Mouse (Mus musculus) CD4-positive, CD25-positive, alpha-beta regulatory T cell, adult 4 months (primary cell): Measurements from ENCODE around the gene Sspo. TPM values are rescaled to one million over a fixed set of nuclear protein-coding genes. Genes with fewer than 3 reads are reported as not detected.

Source experiments
- ATAC-seq: one replicate; pipeline ENCODE4 v1.8.0; 2017
- polyA plus RNA-seq, 2 experiments: library from polyadenylated mRNA; unstranded; fragments of 100-300 nt; shearing (Covaris generic); gene quantifications; one replicate each; pipeline ENCODE4 v1.2.1; 2017

Sspo gene
- polyA plus RNA-seq, 2 experiments from 2014 or later = 0.20 to 0.73 TPM

DNA sequence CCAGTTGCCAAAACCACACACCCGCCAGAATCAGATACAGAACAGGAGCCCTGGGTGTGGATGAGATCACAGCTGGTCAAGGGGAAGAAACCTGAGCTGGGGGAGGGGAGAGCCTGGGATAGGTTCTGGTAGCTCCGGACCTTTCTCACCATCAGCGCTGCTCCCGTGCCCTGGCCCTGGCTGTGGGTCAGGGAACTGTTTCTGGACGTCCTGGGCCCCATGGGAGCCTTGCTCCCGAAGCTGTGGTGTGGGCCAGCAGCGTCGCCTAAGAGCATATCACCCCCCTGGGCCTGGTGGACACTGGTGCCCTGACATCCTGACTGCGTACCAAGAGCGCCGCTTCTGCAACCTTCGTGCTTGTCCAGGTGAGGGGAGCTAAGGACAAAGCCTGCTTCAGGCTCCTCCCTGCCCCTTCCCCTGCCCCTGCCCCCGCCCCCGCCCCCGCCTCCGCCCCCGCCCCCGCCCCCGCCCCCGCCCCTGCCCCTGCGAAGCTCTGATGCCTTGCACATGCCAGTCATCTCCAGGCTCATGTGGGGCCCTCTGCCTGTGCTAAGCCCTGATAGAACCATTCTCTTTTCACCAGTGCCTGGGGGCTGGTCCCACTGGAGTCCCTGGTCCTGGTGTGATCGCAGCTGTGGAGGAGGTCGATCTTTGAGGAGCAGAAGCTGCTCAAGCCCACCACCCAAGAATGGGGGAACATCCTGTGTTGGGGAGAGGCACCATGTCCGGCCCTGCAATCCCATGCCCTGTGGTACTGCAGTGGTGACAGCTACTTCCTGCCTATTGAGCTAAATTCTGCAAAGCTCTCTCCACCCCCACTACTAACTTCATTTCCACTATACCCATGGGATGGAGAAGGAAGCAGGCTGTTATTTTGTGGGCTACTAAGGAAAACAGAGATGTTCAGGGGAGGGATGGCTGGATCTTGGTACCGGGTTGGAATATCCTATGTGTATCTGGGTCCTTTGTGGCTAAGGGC lies 40.0 kb downstream of the Sspo start:
- ATAC-seq = no peak

DNA sequence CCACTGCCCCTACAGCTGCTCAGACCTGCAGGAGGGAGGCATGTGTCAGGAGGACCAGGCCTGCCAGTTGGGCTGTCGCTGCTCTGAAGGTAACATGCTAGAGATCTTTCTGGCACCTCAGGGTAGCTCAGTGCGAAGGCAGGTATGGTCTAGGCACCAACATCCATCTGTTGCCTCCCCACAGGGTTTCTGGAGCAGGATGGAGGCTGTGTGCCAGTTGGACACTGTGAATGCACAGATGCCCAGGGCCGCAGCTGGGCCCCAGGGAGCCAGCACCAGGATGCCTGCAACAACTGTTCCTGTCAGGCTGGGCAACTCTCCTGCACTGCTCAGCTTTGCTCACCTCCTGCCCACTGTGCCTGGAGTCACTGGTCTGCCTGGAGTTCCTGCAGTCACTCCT lies 41.7 kb downstream of the Sspo start:
- ATAC-seq = no peak

DNA sequence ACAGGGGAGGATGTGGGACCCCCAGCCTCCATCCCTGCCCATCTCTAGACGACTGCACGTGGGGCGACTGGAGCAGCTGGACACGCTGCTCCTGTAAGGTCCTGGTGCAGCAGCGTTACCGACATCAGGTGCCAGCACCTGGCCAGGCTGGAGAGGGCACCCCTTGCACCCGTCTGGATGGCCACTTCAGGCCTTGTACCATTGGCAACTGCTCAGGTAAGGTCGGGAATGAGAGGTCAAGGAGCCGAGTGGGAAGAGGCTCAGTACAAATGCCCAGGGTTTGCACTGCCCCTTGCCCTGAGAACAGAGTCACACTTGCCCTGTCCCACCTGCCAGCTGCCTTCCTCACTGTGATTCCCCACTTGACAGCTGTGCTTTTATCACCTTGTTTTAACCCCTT lies 43.3 kb downstream of the Sspo start:
- no peak for ATAC-seq

DNA sequence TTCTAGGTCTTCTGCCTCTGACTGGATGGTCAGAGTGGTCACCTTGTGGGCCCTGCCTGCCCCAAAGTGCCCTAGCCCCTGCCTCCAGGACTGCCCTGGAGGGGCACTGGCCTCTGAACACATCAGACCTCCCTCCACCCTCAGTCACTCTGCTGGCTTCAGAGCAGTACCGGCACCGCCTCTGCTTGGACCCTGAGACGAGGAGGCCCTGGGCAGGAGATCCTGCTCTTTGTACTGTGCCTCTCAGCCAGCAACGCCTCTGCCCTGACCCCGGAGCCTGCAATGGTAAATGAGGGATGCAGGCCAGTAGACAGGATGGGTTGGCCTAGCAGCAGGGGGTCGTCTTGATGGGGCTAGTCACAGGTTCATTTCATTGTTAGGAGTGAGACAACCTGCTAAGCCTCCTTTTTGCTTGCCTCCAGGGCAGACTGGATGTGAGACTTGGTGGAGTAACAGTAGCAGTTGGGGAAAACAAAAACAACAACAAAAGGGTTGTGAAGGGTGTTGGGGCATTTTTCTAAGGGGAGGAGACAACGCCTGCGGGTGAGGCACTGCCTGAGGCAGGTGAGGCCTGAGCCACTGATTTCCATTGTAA lies 45.2 kb downstream of the Sspo start:
- ATAC-seq = no peak

DNA sequence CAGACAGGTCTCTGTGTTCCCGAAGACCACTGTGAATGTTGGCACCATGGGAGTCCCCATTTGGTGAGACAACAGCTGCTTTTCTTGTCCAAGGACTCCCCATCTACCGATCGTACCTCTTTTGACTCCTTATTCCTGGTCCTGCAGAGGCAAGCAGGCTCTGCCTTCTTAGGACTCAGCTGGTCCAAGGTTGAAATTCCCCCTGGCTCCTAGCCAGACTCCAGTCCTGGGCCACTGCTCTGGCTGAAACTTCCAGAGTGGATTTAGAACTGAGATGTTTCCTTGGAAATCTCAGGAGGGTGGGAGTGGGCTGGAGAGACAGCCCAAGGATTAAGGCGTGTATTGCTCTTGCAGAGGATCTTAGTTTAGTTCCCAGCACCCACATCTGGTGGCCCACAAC lies 49.5 kb downstream of the Sspo start:
- no peak for ATAC-seq

DNA sequence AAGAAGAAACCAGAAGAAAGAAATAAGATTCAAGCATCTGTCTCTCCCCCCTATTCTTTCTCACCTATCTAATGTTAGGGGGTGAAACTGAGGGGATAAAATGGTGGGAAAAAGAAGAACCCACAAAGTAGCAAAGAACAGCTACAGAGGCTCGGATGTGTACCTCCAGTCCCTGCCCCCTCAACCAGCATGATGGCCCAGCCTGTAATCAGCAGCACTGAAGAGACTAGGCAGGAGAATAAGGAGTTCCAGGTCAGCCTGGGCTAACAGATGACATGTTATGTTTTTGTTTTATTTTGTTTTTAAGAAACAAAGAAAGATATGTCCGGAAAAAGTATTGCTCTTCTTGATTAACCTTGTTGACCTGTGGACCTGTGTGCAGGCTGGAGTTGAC lies 55.8 kb downstream of the Sspo start:
- no peak for ATAC-seq

DNA sequence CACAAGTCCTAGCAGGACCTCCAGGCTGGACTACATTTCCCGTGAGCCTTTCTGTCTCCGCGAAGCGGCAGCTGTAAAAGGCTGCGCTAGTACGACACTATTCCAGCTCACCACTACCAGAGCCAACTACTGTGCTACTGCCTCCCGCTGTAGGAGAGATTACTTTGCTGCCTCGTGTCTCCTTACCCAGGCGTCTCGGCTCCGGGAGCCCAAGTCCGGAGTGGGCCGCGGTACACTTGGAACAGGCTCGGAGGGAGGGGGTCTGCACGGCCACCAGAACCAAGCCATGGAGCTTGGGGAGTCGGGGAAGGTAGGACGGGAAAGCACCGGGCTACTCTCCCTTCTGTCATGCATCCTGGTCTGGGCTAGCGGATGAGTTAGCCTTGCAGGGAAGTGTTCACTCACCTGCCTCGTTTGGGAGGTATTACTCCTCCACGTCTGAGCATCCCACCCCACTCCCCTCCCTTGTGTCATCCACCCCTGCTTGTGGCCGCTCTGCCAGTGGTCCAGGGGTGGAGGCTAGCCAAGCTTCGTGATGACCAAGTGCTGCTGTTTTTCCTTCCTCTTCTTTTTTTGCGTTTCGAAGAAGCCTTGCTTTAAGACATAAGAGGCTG lies 56.3 kb downstream of the Sspo start:
- ATAC-seq = peak; percentile 67

DNA sequence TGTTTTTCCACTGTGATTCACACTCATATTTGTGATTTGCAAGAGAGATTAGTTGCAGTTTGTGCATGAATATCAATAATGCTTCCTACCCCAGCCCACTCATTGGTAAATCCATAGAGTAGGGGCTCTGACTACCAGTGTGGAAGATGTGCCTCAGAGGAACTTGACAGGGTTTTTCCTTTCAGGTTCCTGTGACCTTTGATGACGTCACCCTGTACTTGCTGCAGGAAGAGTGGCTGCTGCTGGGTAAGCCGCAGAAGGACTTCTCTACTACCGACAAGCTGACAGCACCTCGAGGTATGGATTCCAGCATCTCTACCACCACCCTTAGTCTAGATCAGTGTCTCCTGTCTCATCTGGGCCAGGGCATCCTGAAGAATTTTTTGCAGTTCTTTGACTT lies 60.1 kb downstream of the Sspo start:
- ATAC-seq = peak; percentile 88

DNA sequence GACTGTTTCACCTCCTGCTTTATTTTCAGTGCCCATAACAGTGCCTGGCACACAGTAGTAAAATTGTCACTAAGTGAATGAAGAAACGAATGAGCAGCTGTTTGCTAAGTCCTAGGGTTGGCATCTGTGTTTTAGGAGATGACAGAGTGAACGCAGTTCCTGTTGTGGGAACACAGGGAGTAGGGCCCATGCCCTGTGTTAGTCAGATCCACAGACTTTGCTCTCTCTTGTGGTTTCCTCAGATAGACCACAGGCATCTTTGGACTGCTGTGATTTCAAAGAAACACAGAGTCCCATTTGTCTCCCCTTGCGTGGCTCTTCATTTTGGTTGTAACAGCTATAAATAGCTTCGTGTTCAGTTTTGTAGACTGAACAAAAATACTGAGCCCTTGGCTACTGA lies 62.4 kb downstream of the Sspo start:
- no peak for ATAC-seq

DNA sequence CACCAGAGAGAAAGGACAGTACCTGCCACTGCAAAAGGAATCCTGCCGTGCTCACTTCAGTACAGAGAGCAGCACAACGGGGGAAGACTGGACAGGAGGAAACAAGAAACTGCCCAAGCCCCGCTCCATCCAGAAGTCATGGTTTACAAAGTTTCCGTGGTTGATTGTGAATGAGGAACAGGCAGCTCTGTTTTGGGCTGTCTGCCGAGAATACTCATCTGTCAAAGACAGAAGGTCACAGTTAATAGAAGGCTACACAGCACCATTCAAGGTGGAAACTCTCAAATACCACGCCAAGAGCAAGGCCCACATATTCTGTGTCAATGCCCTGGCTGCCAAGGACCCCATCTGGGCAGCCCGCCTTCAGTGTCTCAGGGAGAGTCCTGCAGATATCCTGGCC lies 63.8 kb downstream of the Sspo start:
- ATAC-seq = no peak

DNA sequence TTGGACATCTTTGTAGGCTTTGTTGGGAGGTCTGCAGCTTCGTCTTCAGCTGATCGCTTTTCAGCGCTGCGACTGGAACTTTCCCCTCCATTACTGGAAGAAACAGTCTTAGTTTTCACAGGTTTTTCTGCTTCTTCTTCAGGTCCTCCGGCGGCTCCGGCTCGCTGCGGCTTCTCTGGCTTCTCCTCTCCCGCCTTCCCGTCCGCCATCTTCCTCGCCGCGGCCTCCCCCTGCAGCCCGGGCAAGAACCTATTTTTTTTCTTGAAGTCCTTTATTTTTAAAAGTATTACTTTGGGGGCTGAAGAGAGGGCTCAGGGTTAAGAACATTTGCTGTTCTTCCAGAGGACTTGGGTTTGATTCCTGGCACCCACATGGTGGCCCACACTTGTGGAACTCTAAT lies 76.9 kb downstream of the Sspo start:
- ATAC-seq = peak; percentile 74

DNA sequence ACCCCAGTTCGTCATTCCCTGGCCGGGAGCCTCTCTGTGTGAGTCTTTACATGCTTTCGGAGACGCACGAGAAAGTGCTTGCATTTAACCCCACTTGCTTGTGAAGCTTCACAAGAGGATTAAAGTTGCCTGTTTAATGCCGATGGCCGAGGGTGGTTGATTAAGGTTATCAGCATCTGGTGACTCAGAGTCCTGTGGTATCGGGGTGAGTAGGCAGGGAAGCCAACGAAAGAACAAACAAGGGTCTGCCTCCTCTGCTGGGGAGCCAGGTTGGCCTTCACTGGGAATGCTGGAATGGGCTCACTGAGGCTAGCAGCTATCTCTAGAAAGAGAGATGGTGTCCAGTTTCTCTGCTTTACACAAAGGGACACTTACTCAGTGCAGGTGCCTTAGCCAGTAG lies 79.9 kb downstream of the Sspo start:
- ATAC-seq = no peak

DNA sequence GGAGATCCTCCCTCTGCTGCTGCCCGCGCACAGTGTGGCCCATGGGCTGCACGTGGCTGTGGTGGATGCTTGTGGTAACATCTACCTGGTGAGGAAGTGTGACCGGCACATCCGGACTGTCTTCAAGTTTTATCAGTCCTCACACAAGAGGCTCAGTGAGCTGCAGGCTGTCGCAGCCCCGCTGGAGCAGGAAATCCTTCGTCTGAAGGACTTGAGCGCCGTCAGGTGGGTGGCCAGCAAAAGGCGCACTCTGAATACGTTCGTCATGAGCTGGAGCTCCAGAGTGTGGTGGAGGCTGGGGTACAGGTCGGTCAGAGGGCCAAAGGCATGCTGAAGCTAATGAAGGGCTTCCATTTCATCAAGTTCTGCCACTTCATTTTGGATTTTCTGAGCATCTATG lies 81.2 kb downstream of the Sspo start:
- no peak for ATAC-seq

DNA sequence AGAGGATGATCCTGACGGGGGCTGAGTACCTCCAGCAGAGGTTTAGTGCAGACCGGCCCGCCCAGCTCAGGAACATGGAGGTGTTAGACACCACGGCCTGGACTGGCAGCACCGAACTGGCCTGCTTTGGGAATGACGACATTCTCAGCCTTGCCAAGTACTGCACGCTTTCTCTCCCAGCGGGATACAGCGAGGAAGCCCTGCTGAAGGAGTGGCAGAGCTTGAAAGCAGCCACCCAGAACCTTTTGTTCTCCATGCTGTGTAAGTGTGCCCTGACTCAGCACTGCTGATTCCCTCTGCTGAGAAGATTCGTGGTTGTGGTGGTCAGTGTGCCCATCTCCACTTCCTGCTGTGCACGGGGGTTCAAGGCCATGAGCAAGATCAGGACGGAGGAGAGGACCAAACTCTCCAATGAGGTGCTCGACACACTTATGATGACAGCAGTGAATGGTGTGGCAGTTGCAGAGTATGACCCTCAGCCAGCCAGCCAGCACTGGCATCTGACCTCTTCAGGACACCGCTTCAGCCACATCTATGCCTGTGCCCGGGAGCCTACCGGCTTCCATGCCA lies 81.9 kb downstream of the Sspo start:
- no peak for ATAC-seq

DNA sequence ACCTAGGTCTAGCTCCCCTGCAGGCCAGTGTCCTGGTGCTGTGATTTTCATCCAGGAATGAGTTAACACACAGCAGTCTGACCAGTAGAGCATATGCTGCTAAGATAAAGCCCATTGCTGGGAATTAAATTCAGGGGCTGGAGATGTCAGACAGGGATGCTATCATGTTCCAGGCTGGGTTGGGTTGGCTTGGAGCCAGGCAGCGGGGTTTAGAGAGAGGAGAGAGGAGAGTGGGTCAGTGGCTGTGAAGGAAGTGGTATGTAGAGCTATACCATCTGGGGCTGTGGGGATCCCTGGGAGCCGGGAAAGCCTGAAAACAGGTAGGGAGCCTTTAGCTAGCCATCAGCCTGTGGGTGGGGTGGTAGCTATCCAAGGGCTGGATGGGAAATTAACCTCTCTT lies 82.8 kb downstream of the Sspo start:
- ATAC-seq = no peak

DNA sequence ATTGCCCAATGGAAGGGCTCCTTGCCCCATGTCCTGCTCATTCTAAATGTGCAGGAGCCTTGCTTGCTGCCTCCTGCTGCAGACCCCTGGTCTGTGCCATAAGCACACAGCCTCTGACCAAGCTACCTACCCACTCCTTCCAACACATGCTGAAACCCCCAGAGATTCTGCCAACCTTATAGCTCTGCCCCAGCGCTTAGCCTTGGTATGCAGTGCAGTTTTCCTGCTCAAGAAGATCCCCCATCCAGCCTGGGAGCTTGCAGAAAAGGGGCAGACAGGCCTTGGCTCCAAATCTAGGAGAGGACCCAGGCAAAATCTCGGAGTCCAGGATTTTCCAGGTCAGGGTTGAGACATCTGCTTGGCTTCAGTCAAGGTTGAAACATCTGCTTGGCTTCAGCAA lies 85.4 kb downstream of the Sspo start:
- no peak for ATAC-seq

DNA sequence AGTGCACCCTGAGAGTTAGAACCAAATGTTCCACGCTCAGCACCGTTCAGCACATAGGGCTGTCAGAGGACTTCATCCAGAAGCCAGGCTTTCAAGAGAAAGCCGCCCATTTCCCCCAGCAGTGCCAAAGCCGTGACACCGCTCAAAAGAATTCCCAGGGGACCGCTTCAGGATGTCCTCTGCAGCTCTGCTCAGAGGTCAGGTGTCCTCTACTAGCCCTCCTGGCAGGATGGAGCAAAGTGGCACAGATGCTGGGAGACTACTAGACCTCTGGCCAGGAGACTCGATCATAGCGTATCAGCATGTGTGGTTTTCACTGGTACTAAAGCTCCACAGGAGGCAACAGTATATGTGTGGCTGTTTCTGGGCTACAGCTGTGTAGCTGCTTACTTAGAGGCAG lies 86.9 kb downstream of the Sspo start:
- ATAC-seq = no peak

DNA sequence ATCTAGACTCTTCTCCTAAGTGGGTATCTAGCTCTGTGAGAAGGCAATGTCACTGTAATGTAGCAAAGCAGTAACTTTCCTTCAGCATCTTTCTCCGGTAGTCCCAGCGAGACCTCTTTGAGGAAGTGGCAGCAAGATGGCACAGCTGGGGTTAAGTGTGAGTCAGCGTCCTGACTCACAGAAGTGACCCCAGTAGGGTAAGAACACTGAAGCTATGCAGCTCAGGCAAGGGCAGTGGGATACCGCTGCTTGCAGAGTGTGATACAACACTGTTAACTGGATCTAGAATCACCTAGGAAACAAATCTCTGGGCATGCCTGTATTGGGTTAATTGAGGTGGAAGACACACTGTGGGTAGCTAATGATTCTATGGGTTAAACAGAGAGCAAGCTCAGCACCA lies 88.1 kb downstream of the Sspo start:
- ATAC-seq = no peak

DNA sequence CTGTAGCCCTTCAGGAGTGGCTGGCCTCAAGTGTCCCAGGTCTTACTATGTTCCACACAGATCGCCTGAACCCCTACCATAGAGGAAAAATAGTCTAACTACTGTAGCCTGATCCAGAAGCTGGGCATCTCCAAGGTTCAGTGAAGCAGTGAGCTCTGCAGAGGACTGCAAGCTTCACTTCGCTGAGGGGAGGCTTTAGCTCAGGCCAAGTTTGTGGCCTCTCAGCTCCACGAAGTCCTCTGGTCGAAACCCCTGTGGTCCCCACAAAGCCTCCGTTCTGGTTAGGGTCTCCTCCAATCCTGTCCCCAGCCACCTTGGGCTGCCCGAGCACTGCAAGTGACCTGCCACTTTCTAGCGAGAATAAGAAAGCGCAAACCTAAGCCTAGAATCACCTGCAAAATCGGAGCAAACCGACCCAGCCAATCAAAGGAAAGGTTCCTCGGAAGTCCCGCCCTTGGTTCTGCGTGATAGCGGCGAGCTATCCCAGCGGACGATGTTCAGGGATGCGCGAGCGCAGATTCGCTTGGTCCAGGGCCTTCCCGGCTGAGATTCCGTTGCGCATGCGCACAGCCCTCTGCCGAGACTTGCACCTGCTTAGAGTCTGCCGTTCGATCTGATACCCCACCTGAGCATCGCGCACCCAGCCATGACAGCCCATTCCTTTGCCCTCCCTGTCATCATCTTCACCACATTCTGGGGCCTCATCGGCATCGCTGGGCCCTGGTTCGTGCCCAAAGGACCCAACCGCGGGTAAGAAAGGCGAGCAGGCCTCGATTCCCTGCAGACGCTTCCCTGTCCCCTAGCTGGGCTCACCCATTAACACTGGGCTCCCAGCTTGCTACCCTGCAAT lies 89.3 kb downstream of the Sspo start, which contains the start of gene Atp6v0e2:
Gene Atp6v0e2 (plus strand): TSS at position 511 of the 850 bp plus-strand sequence.
- ATAC-seq = no peak

DNA sequence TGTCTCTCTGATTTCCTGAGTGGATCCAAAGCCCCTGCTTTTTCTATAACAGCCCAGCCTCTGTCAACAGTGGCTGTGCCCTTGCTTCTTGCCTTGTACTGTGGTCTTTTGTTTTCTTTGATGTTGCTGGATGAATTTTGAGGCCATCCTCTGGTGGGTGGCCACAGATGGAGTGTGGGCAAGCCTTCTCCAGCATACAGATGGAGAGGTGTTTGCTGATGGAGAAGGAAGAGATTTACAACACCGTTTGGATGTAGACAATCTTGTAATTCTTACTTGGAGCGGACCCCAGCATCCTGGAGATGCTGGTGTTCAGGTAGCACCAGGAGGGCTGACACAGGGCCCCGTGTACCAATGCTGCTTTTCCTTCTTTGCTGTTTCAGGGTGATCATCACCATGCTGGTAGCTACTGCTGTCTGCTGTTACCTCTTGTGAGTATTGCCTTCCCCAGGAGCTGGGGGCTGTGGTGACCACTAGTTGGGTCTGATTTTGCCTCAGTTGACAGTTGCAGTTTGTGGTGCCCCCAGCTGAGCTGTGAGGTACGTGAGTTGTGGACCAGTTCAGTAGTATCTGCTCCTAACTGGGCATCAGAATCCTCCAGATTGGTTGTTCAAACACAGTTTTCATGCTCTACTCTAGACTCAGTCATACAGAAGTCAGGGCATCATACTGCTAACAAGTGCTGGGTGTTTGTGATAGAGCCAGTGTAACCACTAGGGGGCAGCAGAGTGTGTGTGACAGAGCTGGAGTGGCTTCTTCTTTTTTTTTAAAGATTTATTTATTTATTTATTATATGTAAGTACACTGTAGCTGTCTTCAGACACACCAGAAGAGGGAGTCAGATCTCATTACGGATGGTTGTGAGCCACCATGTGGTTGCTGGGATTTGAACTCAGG lies 91.1 kb downstream of the Sspo start:
- peak; percentile 62 for ATAC-seq

DNA sequence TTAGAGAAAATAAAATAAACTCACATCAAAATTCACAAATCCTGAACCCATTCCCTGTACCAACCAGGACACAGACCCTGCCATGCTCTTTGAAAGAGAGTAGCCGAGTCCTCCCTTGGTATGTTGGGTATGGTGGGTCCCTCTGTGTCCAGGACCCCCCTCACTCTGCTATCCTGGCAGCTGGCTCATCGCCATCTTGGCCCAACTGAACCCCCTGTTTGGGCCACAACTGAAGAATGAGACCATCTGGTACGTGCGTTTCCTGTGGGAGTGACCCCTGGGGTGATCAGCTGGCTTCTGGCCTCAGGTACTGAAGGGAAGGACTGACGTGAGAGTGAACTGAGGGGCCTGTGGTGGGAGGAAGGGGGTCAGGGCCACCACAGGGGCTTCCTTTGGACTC lies 91.8 kb downstream of the Sspo start:
- ATAC-seq = no peak
